Mouse (Mus musculus): ENCODE measurements around the gene Kcnk2. TPM values are rescaled to one million over a fixed set of nuclear protein-coding genes. Genes with fewer than 3 reads are reported as not detected.

Kcnk2 gene
- polyA plus RNA-seq, 1 experiment from 2014 or later: 23.3 TPM

DNA sequence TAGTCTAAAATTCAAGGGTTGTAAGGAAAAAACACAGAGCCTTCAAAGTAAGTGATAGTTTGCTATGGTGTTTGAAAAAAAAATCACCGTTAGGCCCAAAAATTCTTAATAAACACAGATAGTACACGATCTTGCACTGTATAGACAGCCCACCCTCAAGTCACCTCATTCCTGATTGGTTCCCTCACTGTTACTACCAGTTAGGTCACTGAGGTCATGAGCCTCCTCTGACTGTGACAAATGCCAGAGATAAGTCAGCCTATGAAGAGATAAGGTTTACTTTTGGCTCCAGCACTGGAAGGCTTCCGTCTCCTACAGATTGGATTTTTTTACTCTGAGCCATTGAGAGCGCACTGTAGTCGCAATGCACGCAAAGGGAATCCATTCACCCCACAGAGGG, 50.3 kb downstream of the Kcnk2 start:
- Histone ChIP-seq H3K9ac (no peak overlapping the region), H3K27ac (no peak overlapping the region), H3K27me3 (ENCODE audit: control insufficient read depth, insufficient read depth, low read length) (no peaks in the 10 kb centered on the region), H3K4me2 (replicated peaks) (no peak overlapping the region), H3K9me3 (ENCODE audit: control insufficient read depth, low read length) (no peaks in the 10 kb centered on the region), H3K4me3 (replicated peaks; ENCODE audit: low read length) (no peak overlapping the region), H3K4me1 (replicated peaks; ENCODE audit: control insufficient read depth, insufficient read depth, low read length) (no peaks in the 10 kb centered on the region), H3K36me3 (replicated peaks; ENCODE audit: control insufficient read depth, insufficient read depth) (no peaks in the 10 kb centered on the region)
- DNase-seq (ENCODE audit: low spot score) (no peak), ATAC-seq (ENCODE audit: low FRiP score) (no peak)
- 93% methylated on average over 6 of the region's 6 CpGs for WGBS

GRCm38 (mm10) chr1:189349205-189349604, 52.9 kb downstream of the Kcnk2 start:
- Histone ChIP-seq H3K4me2 (replicated peaks) (no peak overlapping the region), H3K27me3 (ENCODE audit: control insufficient read depth, insufficient read depth, low read length) (no peaks in the 10 kb centered on the region), H3K4me3 (replicated peaks; ENCODE audit: low read length) (no peak overlapping the region), H3K4me1 (replicated peaks; ENCODE audit: control insufficient read depth, insufficient read depth, low read length) (peaks cover 3% of the 10 kb centered on the region), H3K27ac (no peak overlapping the region), H3K9ac (no peak overlapping the region), H3K36me3 (replicated peaks; ENCODE audit: control insufficient read depth, insufficient read depth) (no peaks in the 10 kb centered on the region), H3K9me3 (ENCODE audit: control insufficient read depth, low read length) (no peaks in the 10 kb centered on the region)
- no peak for ATAC-seq (ENCODE audit: low FRiP score)
- WGBS: 88% methylated on average over 5 of the region's 5 CpGs
- no peak for DNase-seq (ENCODE audit: low spot score)

- H3K4me2 ChIP-seq (replicated peaks): no peak overlapping the region
- H3K36me3 ChIP-seq (replicated peaks; ENCODE audit: control insufficient read depth, insufficient read depth): no peaks in the 10 kb centered on the region
- H3K9ac ChIP-seq: no peak overlapping the region
- peaks cover 17% of the 10 kb centered on the region for H3K4me1 ChIP-seq (replicated peaks; ENCODE audit: control insufficient read depth, insufficient read depth, low read length)
- no peak overlapping the region for H3K4me3 ChIP-seq (replicated peaks; ENCODE audit: low read length)
- H3K27ac ChIP-seq: no peak overlapping the region
- H3K27me3 ChIP-seq (ENCODE audit: control insufficient read depth, insufficient read depth, low read length): no peaks in the 10 kb centered on the region
- no peaks in the 10 kb centered on the region for H3K9me3 ChIP-seq (ENCODE audit: control insufficient read depth, low read length)
- 83% methylated on average over 5 of the region's 5 CpGs for WGBS
- DNase-seq (ENCODE audit: low spot score) (no peak), ATAC-seq (ENCODE audit: low FRiP score) (no peak)
Measured at GRCm38 (mm10) chr1:189345166-189345565, 56.9 kb downstream of the Kcnk2 start.

- Histone ChIP-seq H3K9me3 (ENCODE audit: control insufficient read depth, low read length) (no peaks in the 10 kb centered on the region), H3K9ac (peak overlapping the region; percentile 91), H3K4me3 (replicated peaks; ENCODE audit: low read length) (peak overlapping the region; percentile 87), H3K27me3 (ENCODE audit: control insufficient read depth, insufficient read depth, low read length) (no peaks in the 10 kb centered on the region), H3K27ac (peak overlapping the region; percentile 79), H3K36me3 (replicated peaks; ENCODE audit: control insufficient read depth, insufficient read depth) (peaks cover 7% of the 10 kb centered on the region; the same call in 1 of the 2 replicates), H3K4me1 (replicated peaks; ENCODE audit: control insufficient read depth, insufficient read depth, low read length) (peaks cover 17% of the 10 kb centered on the region), H3K4me2 (replicated peaks) (peak overlapping the region; percentile 87)
- DNase-seq (ENCODE audit: low spot score) (peak; percentile 52), ATAC-seq (ENCODE audit: low FRiP score) (peak; percentile 84)
- under 1% methylated on average over 81 of the region's 82 CpGs for WGBS
Measured at GRCm38 (mm10) chr1:189343301-189344251, 58.5 kb downstream of the Kcnk2 start.

- Histone ChIP-seq H3K27ac (peak overlapping the region; percentile 15; the same call in 1 of the 2 replicates), H3K9ac (peak overlapping the region; percentile 91), H3K4me1 (replicated peaks; ENCODE audit: control insufficient read depth, insufficient read depth, low read length) (peaks cover 17% of the 10 kb centered on the region), H3K4me2 (replicated peaks) (peak overlapping the region; percentile 87), H3K9me3 (ENCODE audit: control insufficient read depth, low read length) (no peaks in the 10 kb centered on the region), H3K27me3 (ENCODE audit: control insufficient read depth, insufficient read depth, low read length) (no peaks in the 10 kb centered on the region), H3K36me3 (replicated peaks; ENCODE audit: control insufficient read depth, insufficient read depth) (peaks cover 10% of the 10 kb centered on the region), H3K4me3 (replicated peaks; ENCODE audit: low read length) (peak overlapping the region; percentile 87)
- 6% methylated on average over 30 of the region's 30 CpGs for WGBS
- DNase-seq (ENCODE audit: low spot score): peak; percentile 36
- no peak for ATAC-seq (ENCODE audit: low FRiP score)
Measured at GRCm38 (mm10) chr1:189342416-189343104, 59.5 kb downstream of the Kcnk2 start.

DNA sequence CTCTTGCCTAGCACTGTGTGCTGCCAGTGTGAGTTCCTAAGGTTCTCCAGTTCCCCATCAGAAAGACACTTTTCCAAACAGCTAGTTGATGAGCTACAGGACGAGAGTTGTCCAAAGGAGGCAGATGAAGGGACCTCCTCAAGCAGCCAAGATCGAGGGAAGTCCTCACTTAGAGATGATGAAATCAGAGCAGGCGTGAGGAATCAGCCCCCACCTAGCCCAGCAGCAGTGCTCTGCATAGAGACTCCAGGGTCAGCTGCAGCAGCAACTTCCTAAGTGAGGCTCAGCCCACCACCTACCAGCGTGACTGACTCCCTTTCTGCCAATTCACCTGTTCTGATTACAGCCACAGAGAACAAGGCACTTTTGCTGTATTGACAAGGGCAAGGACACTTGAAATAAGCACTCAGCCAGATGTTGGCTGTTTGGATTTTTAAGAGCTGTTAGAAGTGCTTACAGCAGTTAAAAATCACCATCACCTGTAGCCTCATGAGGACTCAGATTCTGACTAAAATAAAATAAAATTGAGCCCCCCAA, 60.6 kb downstream of the Kcnk2 start:
- Histone ChIP-seq H3K4me1 (replicated peaks; ENCODE audit: control insufficient read depth, insufficient read depth, low read length) (peaks cover 17% of the 10 kb centered on the region), H3K4me2 (replicated peaks) (peak overlapping the region; percentile 87), H3K9me3 (ENCODE audit: control insufficient read depth, low read length) (no peaks in the 10 kb centered on the region), H3K9ac (peak overlapping the region; percentile 42), H3K27me3 (ENCODE audit: control insufficient read depth, insufficient read depth, low read length) (no peaks in the 10 kb centered on the region), H3K36me3 (replicated peaks; ENCODE audit: control insufficient read depth, insufficient read depth) (peaks cover 20% of the 10 kb centered on the region), H3K27ac (no peak overlapping the region), H3K4me3 (replicated peaks; ENCODE audit: low read length) (peak overlapping the region; percentile 87)
- ATAC-seq (ENCODE audit: low FRiP score): no peak
- no peak for DNase-seq (ENCODE audit: low spot score)
- WGBS: 49% methylated on average over 4 of the region's 4 CpGs

DNA sequence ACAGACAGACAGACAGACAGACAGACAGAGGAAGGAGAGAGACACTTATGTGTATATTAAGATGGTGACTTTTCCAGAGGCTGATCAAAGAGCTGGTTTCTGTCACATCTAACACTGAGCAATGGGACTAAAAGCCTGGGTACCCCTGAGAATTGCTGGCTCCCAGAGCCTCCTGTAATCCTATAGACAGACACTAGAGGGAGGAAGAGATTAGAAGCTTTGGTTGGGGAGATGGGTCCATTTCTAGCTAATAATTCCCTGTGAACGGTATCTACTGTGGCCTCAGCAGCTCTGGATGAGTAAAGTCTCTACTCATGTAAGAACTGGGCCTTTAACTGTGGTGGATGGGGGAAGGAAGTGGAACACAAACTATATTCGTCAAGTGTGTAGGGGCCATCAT, 86.2 kb downstream of the Kcnk2 start:
- no peak overlapping the region for H3K4me3 ChIP-seq (replicated peaks; ENCODE audit: low read length)
- no peaks in the 10 kb centered on the region for H3K4me1 ChIP-seq (replicated peaks; ENCODE audit: control insufficient read depth, insufficient read depth, low read length)
- no peak overlapping the region for H3K4me2 ChIP-seq (replicated peaks)
- DNase-seq (ENCODE audit: low spot score) (no peak), ATAC-seq (ENCODE audit: low FRiP score) (no peak)
- WGBS: 65% methylated on average over 2 of the region's 2 CpGs
- H3K27me3 ChIP-seq (ENCODE audit: control insufficient read depth, insufficient read depth, low read length): no peaks in the 10 kb centered on the region
- no peaks in the 10 kb centered on the region for H3K9me3 ChIP-seq (ENCODE audit: control insufficient read depth, low read length)
- no peaks in the 10 kb centered on the region for H3K36me3 ChIP-seq (replicated peaks; ENCODE audit: control insufficient read depth, insufficient read depth)
- no peak overlapping the region for H3K27ac ChIP-seq
- H3K9ac ChIP-seq: no peak overlapping the region

- H3K9ac ChIP-seq: no peak overlapping the region
- WGBS: 78% methylated on average over 6 of the region's 6 CpGs
- H3K27me3 ChIP-seq (ENCODE audit: control insufficient read depth, insufficient read depth, low read length): no peaks in the 10 kb centered on the region
- DNase-seq (ENCODE audit: low spot score) (no peak), ATAC-seq (ENCODE audit: low FRiP score) (no peak)
- no peak overlapping the region for H3K27ac ChIP-seq
- H3K9me3 ChIP-seq (ENCODE audit: control insufficient read depth, low read length): no peaks in the 10 kb centered on the region
- H3K4me3 ChIP-seq (replicated peaks; ENCODE audit: low read length): no peak overlapping the region
- H3K4me1 ChIP-seq (replicated peaks; ENCODE audit: control insufficient read depth, insufficient read depth, low read length): 0 out of 2 replicates have a peak, but pooled peaks cover 3% of the 10 kb centered on the region
- H3K36me3 ChIP-seq (replicated peaks; ENCODE audit: control insufficient read depth, insufficient read depth): no peaks in the 10 kb centered on the region
- H3K4me2 ChIP-seq (replicated peaks): no peak overlapping the region
Measured at GRCm38 (mm10) chr1:189314495-189314894, 87.6 kb downstream of the Kcnk2 start.

- H3K4me2 ChIP-seq (replicated peaks): no peak overlapping the region
- no peak overlapping the region for H3K4me3 ChIP-seq (replicated peaks; ENCODE audit: low read length)
- ATAC-seq (ENCODE audit: low FRiP score) (no peak), DNase-seq (ENCODE audit: low spot score) (no peak)
- no peaks in the 10 kb centered on the region for H3K9me3 ChIP-seq (ENCODE audit: control insufficient read depth, low read length)
- H3K4me1 ChIP-seq (replicated peaks; ENCODE audit: control insufficient read depth, insufficient read depth, low read length): 0 out of 2 replicates have a peak, but pooled peaks cover 3% of the 10 kb centered on the region
- H3K9ac ChIP-seq: no peak overlapping the region
- WGBS: 80% methylated on average over 7 of the region's 7 CpGs
- no peaks in the 10 kb centered on the region for H3K36me3 ChIP-seq (replicated peaks; ENCODE audit: control insufficient read depth, insufficient read depth)
- H3K27me3 ChIP-seq (ENCODE audit: control insufficient read depth, insufficient read depth, low read length): no peaks in the 10 kb centered on the region
- H3K27ac ChIP-seq: no peak overlapping the region
Measured at GRCm38 (mm10) chr1:189313750-189314149, 88.3 kb downstream of the Kcnk2 start.

Measured in hindbrain, embryonic 14.5 days (tissue).